Mouse (Mus musculus) myocyte (in vitro differentiated cells): ENCODE measurements around the gene Dner.

Experiments
- CEBPB ChIP-seq: IDR thresholded peaks from 2 replicates; pipeline ENCODE4 v1.6.1; 2011; ENCODE audit warnings: mild to moderate bottlenecking, moderate library complexity; ENCODE audit not compliant: poor library complexity, insufficient read depth, severe bottlenecking
- E2F4 ChIP-seq: IDR thresholded peaks from one replicate; pipeline ENCODE4 v1.6.1; 2011; ENCODE audit warnings: mild to moderate bottlenecking, control low read depth, moderate library complexity; ENCODE audit not compliant: insufficient read depth
- MYOD1 ChIP-seq, 3 experiments: IDR thresholded peaks; one replicate each; pipeline ENCODE4 v1.6.1; 2011; ENCODE audit warnings: control low read depth in 2 of 3, low read depth in 2 of 3, mild to moderate bottlenecking in 2 of 3, moderate library complexity in 1 of 3; ENCODE audit not compliant: insufficient read length in 2 of 3, control insufficient read depth in 1 of 3
- POLR2A ChIP-seq: IDR thresholded peaks from one replicate; pipeline ENCODE4 v1.6.1; 2011; ENCODE audit warnings: low read depth, mild to moderate bottlenecking, control low read depth, moderate library complexity; ENCODE audit not compliant: insufficient read length
- POLR2AphosphoS2 ChIP-seq: IDR thresholded peaks from one replicate; pipeline ENCODE4 v1.6.1; 2011; ENCODE audit warnings: low read depth, control low read depth; ENCODE audit not compliant: insufficient read length
- TCF12 ChIP-seq: IDR thresholded peaks from one replicate; pipeline ENCODE4 v1.6.1; 2011; ENCODE audit warnings: mild to moderate bottlenecking, control low read depth; ENCODE audit not compliant: poor library complexity, insufficient read depth, severe bottlenecking
- TCF3 ChIP-seq: IDR thresholded peaks from one replicate; pipeline ENCODE4 v1.6.1; 2011; ENCODE audit warnings: low read depth, control low read depth; ENCODE audit not compliant: insufficient read length
- USF1 ChIP-seq: IDR thresholded peaks from one replicate; pipeline ENCODE4 v1.6.1; 2011; ENCODE audit warnings: low read depth, mild to moderate bottlenecking, control low read depth, moderate library complexity

DNA sequence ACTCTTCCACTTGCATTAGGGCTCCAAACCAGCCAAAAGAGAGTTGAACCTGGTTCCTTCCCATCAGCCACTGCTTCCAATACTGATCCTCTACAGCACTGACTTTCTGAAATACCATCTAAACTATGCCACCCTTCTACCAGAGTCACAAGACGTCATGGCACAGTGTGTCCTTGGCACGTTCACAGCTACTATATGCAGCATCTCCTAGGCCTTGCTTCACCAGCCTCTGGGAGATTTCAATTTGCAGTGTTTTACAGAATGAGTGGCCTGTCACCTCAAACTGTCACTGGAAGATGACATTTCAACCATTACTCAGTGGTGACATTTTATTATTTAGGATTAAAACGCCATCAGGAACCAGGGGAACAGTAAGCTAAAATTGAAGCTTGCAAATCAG is 254.6 kb downstream of the Dner start:
- TF ChIP-seq POLR2A (no peak), E2F4 (no peak), MYOD1 (IDR thresholded peaks at IDR 0.05; ENCODE audit: control insufficient read depth in 1 of 3, insufficient read length in 2 of 3, low read depth in 2 of 3) (no peak), TCF12 (no peak), USF1 (no peak), TCF3 (no peak), CEBPB (no peak), POLR2AphosphoS2 (no peak)
